Mouse (Mus musculus) brain, embryonic 14.5 days (tissue): Measurements from ENCODE around the gene 1700001C19Rik.

Source experiments
- CTCF ChIP-seq: fragments of 200-500 bp; IDR thresholded peaks from 2 replicates; pipeline ENCODE4 v1.5.1; 2012; ENCODE audit warnings: inconsistent platforms, mild to moderate bottlenecking, moderate library complexity, borderline replicate concordance; ENCODE audit not compliant: insufficient read depth, insufficient read length; ENCODE audit errors: extremely low read depth
- POLR2A ChIP-seq: fragments of 200-500 bp; IDR thresholded peaks from 2 replicates; pipeline ENCODE4 v1.6.1; 2012; ENCODE audit warnings: mild to moderate bottlenecking, inconsistent platforms, borderline replicate concordance; ENCODE audit not compliant: poor library complexity, insufficient read depth, insufficient read length, severe bottlenecking; ENCODE audit errors: extremely low read depth

- TF ChIP-seq POLR2A (no peak), CTCF (peak; percentile 70)
Observed at GRCm38 (mm10) chr17:47482401-47482800, 45.2 kb upstream of the 1700001C19Rik start.
